20 mouse cellular contexts compared by ENCODE assay signal in the genomic region with DNA sequence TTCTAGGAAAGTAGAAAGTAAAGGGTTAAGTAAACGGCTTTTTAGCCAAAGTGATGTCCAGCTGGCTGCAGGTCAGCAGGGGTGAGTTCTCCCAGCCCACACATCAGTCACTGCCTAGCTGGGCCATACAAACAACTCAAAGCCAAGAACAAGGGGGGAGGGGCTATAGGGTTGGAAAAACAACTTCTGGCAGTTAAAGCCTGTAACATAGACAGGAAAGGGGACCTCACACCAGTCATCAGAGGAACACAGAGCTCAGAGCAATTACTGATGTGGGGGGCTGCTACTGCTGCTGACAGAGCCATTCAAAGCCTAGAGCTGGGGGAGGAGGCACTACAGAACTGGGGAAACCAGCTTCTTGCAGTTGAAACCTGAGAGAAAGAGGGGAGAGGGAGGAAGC. TPM values are rescaled to one million over a fixed set of nuclear protein-coding genes. Genes with fewer than 3 reads are reported as not detected.
DNase-seq lines count a peak whose midpoint lies in the region; ATAC-seq and TF ChIP-seq lines count a peak whose summit lies in the region.
"Had no signal": no experiment of that assay in that cellular context is flagged by ENCODE, and none has a peak within 500 bp of the region (broad histone marks: within the 10 kb centered on the region; RNA-seq: fewer than 3 reads in every experiment).

No protein-coding gene starts in this region.

- no peak overlapping the region for H3K27ac ChIP-seq in kidney, adult 2 months (ENCODE audit: insufficient read depth, low read depth, low read length)
- H3K27ac ChIP-seq in midbrain, embryonic 11.5 days (ENCODE audit: low read depth, low read length) = no peak overlapping the region
- H3K27ac ChIP-seq in midbrain, postnatal 0 days (ENCODE audit: low read depth, low read length) = no peak overlapping the region
- H3K27ac ChIP-seq: hindbrain, embryonic 12.5 days had no signal

- H3K36me3 ChIP-seq in kidney, adult 2 months (ENCODE audit: control insufficient read depth, insufficient read depth, low read length) = no peaks in the 10 kb centered on the region
- no peaks in the 10 kb centered on the region for H3K36me3 ChIP-seq in midbrain, embryonic 11.5 days (ENCODE audit: control insufficient read depth, insufficient read depth, low read length)
- H3K36me3 ChIP-seq in midbrain, postnatal 0 days (ENCODE audit: insufficient read depth, low read length) = no peaks in the 10 kb centered on the region
- H3K36me3 ChIP-seq: heart, embryonic 12.5 days; hindbrain, embryonic 12.5 days had no signal

- no peak overlapping the region for H3K9ac ChIP-seq in midbrain, embryonic 11.5 days (ENCODE audit: low read length)
- H3K9ac ChIP-seq in midbrain, postnatal 0 days (replicated peaks; ENCODE audit: low read length, poor library complexity, severe bottlenecking) = no peak overlapping the region
- H3K9ac ChIP-seq: heart, embryonic 12.5 days; hindbrain, embryonic 12.5 days had no signal

- 3% methylated on average over 1 of the region's 1 CpGs for WGBS in kidney, adult 2 months
- WGBS in midbrain, embryonic 11.5 days = 52% methylated on average over 1 of the region's 1 CpGs
- 61% methylated on average over 1 of the region's 1 CpGs for WGBS in midbrain, postnatal 0 days

- peaks cover 3% of the 10 kb centered on the region; the same call in 1 of the 2 replicates for H3K9me3 ChIP-seq in midbrain, embryonic 11.5 days (ENCODE audit: control insufficient read depth, low read length)
- peaks cover 21% of the 10 kb centered on the region; the same call in 1 of the 2 replicates for H3K9me3 ChIP-seq in midbrain, postnatal 0 days (ENCODE audit: low read length)

- no peaks in the 10 kb centered on the region for H3K4me1 ChIP-seq in kidney, adult 2 months (ENCODE audit: control insufficient read depth, insufficient read depth, low read length)
- no peaks in the 10 kb centered on the region for H3K4me1 ChIP-seq in midbrain, embryonic 11.5 days (ENCODE audit: control insufficient read depth, insufficient read depth, low read length)
- H3K4me1 ChIP-seq in midbrain, postnatal 0 days (ENCODE audit: insufficient read depth, low read length) = no peaks in the 10 kb centered on the region
- H3K4me1 ChIP-seq: heart, embryonic 12.5 days; hindbrain, embryonic 12.5 days had no signal

- H3K4me3 ChIP-seq in kidney, adult 2 months (ENCODE audit: insufficient read depth, low read depth, low read length) = no peak overlapping the region
- no peak overlapping the region for H3K4me3 ChIP-seq in midbrain, embryonic 11.5 days (ENCODE audit: low read depth, low read length)
- no peak overlapping the region for H3K4me3 ChIP-seq in midbrain, postnatal 0 days (ENCODE audit: low read depth, low read length)
- H3K4me3 ChIP-seq: heart, embryonic 12.5 days; hindbrain, embryonic 12.5 days had no signal

- no peak for ATAC-seq in midbrain, embryonic 11.5 days (ENCODE audit: low FRiP score)
- no peak for ATAC-seq in midbrain, postnatal 0 days (ENCODE audit: low FRiP score)
- ATAC-seq: midbrain, embryonic 16.5 days had no signal

- TF ChIP-seq POLR2A in kidney, adult 2 months (IDR thresholded peaks at IDR 0.05; ENCODE audit: low read depth, low read length) = no peak

- H3K27me3 ChIP-seq in kidney, adult 2 months (replicated peaks; ENCODE audit: control insufficient read depth, insufficient read depth, low read length) = no peaks in the 10 kb centered on the region
- no peaks in the 10 kb centered on the region for H3K27me3 ChIP-seq in midbrain, embryonic 11.5 days (ENCODE audit: control insufficient read depth, insufficient read depth, low read length)
- no peaks in the 10 kb centered on the region for H3K27me3 ChIP-seq in midbrain, postnatal 0 days (ENCODE audit: insufficient read depth, low read length)
- H3K27me3 ChIP-seq: heart, embryonic 12.5 days; hindbrain, embryonic 12.5 days had no signal

- DNase-seq in kidney, postnatal 10 days = peak; percentile 11
- DNase-seq in kidney, adult 2 months = no peak
- DNase-seq in midbrain, embryonic 11.5 days (ENCODE audit: low spot score, missing footprints) = peak; percentile 77
- DNase-seq in midbrain, postnatal 0 days (ENCODE audit: low spot score) = no peak
- peak; percentile 18 for DNase-seq in forelimb bud, embryonic 11.5 days (ENCODE audit: low read depth, low spot score)
- no peak for DNase-seq in spleen, postnatal 10 days (ENCODE audit: low spot score in 2 of 2)
- DNase-seq in layer of hippocampus, adult 11-12 months (ENCODE audit: low spot score) = no peak
- DNase-seq: adrenal gland, postnatal 36 days; cerebellum, postnatal 25 days; gastrocnemius, postnatal 25 days; lung, postnatal 4 days; right cerebral cortex, adult 18-20 months had no signal

- no peak for TF ChIP-seq CTCF in kidney, adult 2 months (conservative IDR thresholded peaks at IDR 0.05; ENCODE audit: insufficient read depth, insufficient read length, low read depth, low read length)
- no peak for TF ChIP-seq CTCF in midbrain, postnatal 0 days (IDR thresholded peaks at IDR 0.05)

- H3K4me2 ChIP-seq in midbrain, embryonic 11.5 days = no peak overlapping the region
- no peak overlapping the region for H3K4me2 ChIP-seq in midbrain, postnatal 0 days (ENCODE audit: low read depth, low read length, poor library complexity, severe bottlenecking)
- H3K4me2 ChIP-seq: heart, embryonic 12.5 days; hindbrain, embryonic 12.5 days had no signal

RNA-seq across cellular contexts. Expression of a gene that starts 7.2 kb away (rescaled TPM):
- not detected in 2 replicates for polyA plus RNA-seq in kidney, adult 2 months (2012; rRNA removed)
- polyA plus RNA-seq in midbrain, embryonic 11.5 days (2014; fragmentation: Nextera tagmentation; extraction: Ambion mirVana) = not detected in 2 replicates
- not detected in 2 replicates for total RNA-seq in midbrain, postnatal 0 days (2014; rRNA removed)
- polyA plus RNA-seq in midbrain, postnatal 0 days (2015; fragmentation: Nextera tagmentation; extraction: Ambion mirVana) = not detected in 2 replicates
- total RNA-seq: adrenal gland, postnatal 36 days; gastrocnemius, postnatal 25 days; layer of hippocampus, adult 18-20 months; left cerebral cortex, adult 18-20 months; neutrophil, adult 5-6 weeks had no signal
- polyA plus RNA-seq: heart, embryonic 12.5 days; hindbrain, embryonic 12.5 days; limb, embryonic 14.5 days; midbrain, embryonic 16.5 days; thymus, postnatal 0 days had no signal

RNA-seq across cellular contexts. Expression of a gene that starts 17.4 kb away (rescaled TPM):
- not detected in 2 replicates for polyA plus RNA-seq in kidney, adult 2 months (2012; rRNA removed)
- not detected in 2 replicates for polyA plus RNA-seq in midbrain, embryonic 11.5 days (2014; fragmentation: Nextera tagmentation; extraction: Ambion mirVana)
- not detected in 2 replicates for total RNA-seq in midbrain, postnatal 0 days (2014; rRNA removed)
- polyA plus RNA-seq in midbrain, postnatal 0 days (2015; fragmentation: Nextera tagmentation; extraction: Ambion mirVana) = not detected in 2 replicates
- total RNA-seq: adrenal gland, postnatal 36 days; gastrocnemius, postnatal 25 days; layer of hippocampus, adult 18-20 months; left cerebral cortex, adult 18-20 months; neutrophil, adult 5-6 weeks had no signal
- polyA plus RNA-seq: heart, embryonic 12.5 days; hindbrain, embryonic 12.5 days; limb, embryonic 14.5 days; midbrain, embryonic 16.5 days; thymus, postnatal 0 days had no signal

RNA-seq across cellular contexts. Expression of a gene that starts 33.5 kb away (rescaled TPM):
- polyA plus RNA-seq in kidney, adult 2 months (2012; rRNA removed) = not detected in 2 replicates
- not detected in 2 replicates for polyA plus RNA-seq in midbrain, embryonic 11.5 days (2014; fragmentation: Nextera tagmentation; extraction: Ambion mirVana)
- not detected in 2 replicates for total RNA-seq in midbrain, postnatal 0 days (2014; rRNA removed)
- polyA plus RNA-seq in midbrain, postnatal 0 days (2015; fragmentation: Nextera tagmentation; extraction: Ambion mirVana) = not detected in 2 replicates
- total RNA-seq: adrenal gland, postnatal 36 days; gastrocnemius, postnatal 25 days; layer of hippocampus, adult 18-20 months; left cerebral cortex, adult 18-20 months; neutrophil, adult 5-6 weeks had no signal
- polyA plus RNA-seq: heart, embryonic 12.5 days; hindbrain, embryonic 12.5 days; limb, embryonic 14.5 days; midbrain, embryonic 16.5 days; thymus, postnatal 0 days had no signal

RNA-seq across cellular contexts. Expression of a gene that starts 40.9 kb away (rescaled TPM):
- polyA plus RNA-seq in kidney, adult 2 months (2012; rRNA removed) = not detected in 2 replicates
- polyA plus RNA-seq in midbrain, embryonic 11.5 days (2014; fragmentation: Nextera tagmentation; extraction: Ambion mirVana) = not detected in 2 replicates
- not detected in 2 replicates for total RNA-seq in midbrain, postnatal 0 days (2014; rRNA removed)
- not detected in 2 replicates for polyA plus RNA-seq in midbrain, postnatal 0 days (2015; fragmentation: Nextera tagmentation; extraction: Ambion mirVana)
- total RNA-seq: adrenal gland, postnatal 36 days; gastrocnemius, postnatal 25 days; layer of hippocampus, adult 18-20 months; left cerebral cortex, adult 18-20 months; neutrophil, adult 5-6 weeks had no signal
- polyA plus RNA-seq: heart, embryonic 12.5 days; hindbrain, embryonic 12.5 days; limb, embryonic 14.5 days; midbrain, embryonic 16.5 days; thymus, postnatal 0 days had no signal

RNA-seq across cellular contexts. Expression of a gene that starts 51.5 kb away (rescaled TPM):
- polyA plus RNA-seq in kidney, adult 2 months (2012; rRNA removed) = not detected in 2 replicates
- not detected in 2 replicates for polyA plus RNA-seq in midbrain, embryonic 11.5 days (2014; fragmentation: Nextera tagmentation; extraction: Ambion mirVana)
- total RNA-seq in midbrain, postnatal 0 days (2014; rRNA removed) = not detected in 2 replicates
- not detected in 2 replicates for polyA plus RNA-seq in midbrain, postnatal 0 days (2015; fragmentation: Nextera tagmentation; extraction: Ambion mirVana)
- total RNA-seq: adrenal gland, postnatal 36 days; gastrocnemius, postnatal 25 days; layer of hippocampus, adult 18-20 months; left cerebral cortex, adult 18-20 months; neutrophil, adult 5-6 weeks had no signal
- polyA plus RNA-seq: heart, embryonic 12.5 days; hindbrain, embryonic 12.5 days; limb, embryonic 14.5 days; midbrain, embryonic 16.5 days; thymus, postnatal 0 days had no signal

Comparison
In these comparisons a context has a peak if more than half of its experiments do, and no peak if none do; other contexts are left out.
1. DNase-seq: peak in kidney, postnatal 10 days (single experiment), midbrain, embryonic 11.5 days (single experiment) and forelimb bud, embryonic 11.5 days (single experiment); none in kidney, adult 2 months (single experiment), midbrain, postnatal 0 days (single experiment), spleen, postnatal 10 days (0 of 2) and layer of hippocampus, adult 11-12 months (single experiment).